Mouse (Mus musculus) E14TG2a.4 (cell line): ENCODE measurements around the gene Map3k13.

Experiments
- CTCF ChIP-seq: conservative IDR thresholded peaks from 2 replicates; pipeline ENCODE4 v1.5.1; 2014; ENCODE audit warnings: low read length
- NANOG ChIP-seq: IDR thresholded peaks from 2 replicates; pipeline ENCODE4 v1.6.1; 2014; ENCODE audit warnings: borderline replicate concordance, low read length, mixed read lengths

DNA sequence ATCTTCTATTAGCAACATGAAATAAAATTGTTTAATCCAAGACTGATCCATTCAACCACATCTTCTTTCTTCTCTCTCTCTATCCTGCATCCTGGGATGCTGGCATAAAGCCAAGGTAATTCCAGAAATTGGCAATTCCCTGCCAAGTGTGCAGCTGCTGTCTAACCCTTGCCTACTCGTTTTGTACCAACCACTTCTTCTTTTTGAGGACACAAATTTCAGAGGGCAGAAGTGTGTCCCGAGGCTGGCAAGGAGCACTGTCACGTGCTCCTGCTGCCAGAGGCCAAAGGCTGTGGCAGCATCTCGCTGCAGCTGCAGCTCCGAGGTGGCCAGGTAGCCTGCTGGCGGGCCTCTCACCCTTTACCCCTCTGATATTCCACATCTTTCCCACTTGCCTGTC is 87.0 kb downstream of the Map3k13 start:
- TF ChIP-seq NANOG = no peak
- no peak for TF ChIP-seq CTCF
